Mouse (Mus musculus) B cell, adult (primary cell): ENCODE results near the gene Spata4. TPM values are rescaled to one million over a fixed set of nuclear protein-coding genes. Genes with fewer than 3 reads are reported as not detected.

Source experiments
- total RNA-seq: library from RNA; stranded (reverse); gene quantifications from 4 replicates; pipeline ENCODE4 v1.2.4, GENCODE M21; 2023; ENCODE audit not compliant: inconsistent age

Gene Spata4
- not detected in 4 replicates for total RNA-seq

GRCm38 (mm10) chr8:54600671-54601251 lies at the start of gene Spata4:
Gene Spata4, plus strand, starts transcription at chr8:54600781.

Other genes starting within 250 kb of the Spata4 start
- 1.5 to 1.6 TPM in 2 of 4 replicates, not detected in the others for gene Asb5, start 71.2 kb upstream of the Spata4 start, total RNA-seq
- gene Spcs3, start 70.8 kb upstream of the Spata4 start, total RNA-seq, result 41.3 to 47.8 TPM (median 44.5 TPM) in 4 replicates